Mouse (Mus musculus) erythroid progenitor cell, adult 5-6 weeks (primary cell): ENCODE data around the gene Tfcp2. TPM values are rescaled to one million over a fixed set of nuclear protein-coding genes. Genes with fewer than 3 reads are reported as not detected.
A peak's percentile ranks its signal among the peaks of the same experiment; 100 is the strongest.
"Not testable (repeated sequence)": the region's sequence is repeated elsewhere in the genome, so short reads cannot be mapped to it uniquely, and the experiment has no call there.

ENCODE experiments used
- ATAC-seq: replicated peaks from 2 replicates; pipeline ENCODE4 v1.8.0; 2016; ENCODE audit warnings: moderate number of reproducible peaks, mild to moderate bottlenecking, moderate TSS enrichment, inconsistent platforms; ENCODE audit not compliant: poor library complexity, low FRiP score, severe bottlenecking
- total RNA-seq, 2 experiments: library from RNA; stranded (forward) in 1 of 2; stranded (reverse) in 1 of 2; fragments of 150-400 nt in 1 of 2; fragments of 186-747, 209-891 nt in 1 of 2; gene quantifications; 2 replicates each; pipeline versions ENCODE4 v1.2.3 to v1.2.4; 2015 to 2017; ENCODE audit warnings: low replicate concordance in 2 of 2

The Tfcp2 gene
- total RNA-seq, 2 experiments from 2014 or later, result 5.0 to 21.6 TPM

GRCm38 (mm10) chr15:100494647-100495046 lies 57.2 kb downstream of the Tfcp2 start:
- no peak for ATAC-seq

DNA sequence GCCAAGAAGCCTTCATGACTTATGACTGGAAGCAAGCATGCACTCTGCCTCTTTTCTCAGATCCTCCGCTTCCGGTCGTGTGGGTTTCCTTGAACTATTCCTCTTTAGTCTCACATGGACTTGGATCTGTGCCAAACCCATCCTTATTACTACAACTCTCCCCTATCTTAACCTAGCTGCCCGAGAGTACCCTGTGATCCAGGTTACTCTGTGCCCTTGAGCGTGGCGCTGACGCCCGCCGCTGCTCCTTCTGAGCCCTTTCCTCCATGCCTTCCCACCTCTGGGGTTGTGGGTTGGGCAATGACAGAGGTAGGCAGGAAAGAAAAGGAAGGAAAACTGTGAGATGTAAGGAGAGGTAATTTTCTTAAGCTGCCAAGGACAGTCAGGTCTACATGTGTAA lies 59.8 kb downstream of the Tfcp2 start:
- ATAC-seq, result no peak

DNA sequence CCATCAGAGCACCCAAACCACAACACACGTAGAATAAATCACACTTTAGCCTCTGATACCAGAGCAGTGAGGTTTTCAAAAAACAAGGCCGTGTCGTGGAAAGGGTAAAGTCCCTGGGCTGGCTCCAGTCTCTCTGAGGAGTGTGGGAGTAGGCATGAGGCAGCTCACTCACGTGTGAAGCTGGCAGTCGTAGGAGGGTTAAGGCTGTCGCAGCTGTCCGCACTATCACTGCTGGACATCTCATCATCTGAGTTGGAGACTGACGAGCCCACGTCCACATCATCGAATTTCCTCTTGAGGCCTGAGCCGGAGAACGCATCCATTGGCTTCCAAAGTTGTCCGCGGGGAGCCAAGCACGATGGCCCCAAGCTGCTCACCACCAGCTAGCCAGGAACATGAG lies 62.5 kb downstream of the Tfcp2 start:
- ATAC-seq, result no peak

GRCm38 (mm10) chr15:100488297-100488696 lies 63.5 kb downstream of the Tfcp2 start:
- not testable (repeated sequence) for ATAC-seq

- ATAC-seq, result no peak
Measured at GRCm38 (mm10) chr15:100487050-100487449, 64.8 kb downstream of the Tfcp2 start.

DNA sequence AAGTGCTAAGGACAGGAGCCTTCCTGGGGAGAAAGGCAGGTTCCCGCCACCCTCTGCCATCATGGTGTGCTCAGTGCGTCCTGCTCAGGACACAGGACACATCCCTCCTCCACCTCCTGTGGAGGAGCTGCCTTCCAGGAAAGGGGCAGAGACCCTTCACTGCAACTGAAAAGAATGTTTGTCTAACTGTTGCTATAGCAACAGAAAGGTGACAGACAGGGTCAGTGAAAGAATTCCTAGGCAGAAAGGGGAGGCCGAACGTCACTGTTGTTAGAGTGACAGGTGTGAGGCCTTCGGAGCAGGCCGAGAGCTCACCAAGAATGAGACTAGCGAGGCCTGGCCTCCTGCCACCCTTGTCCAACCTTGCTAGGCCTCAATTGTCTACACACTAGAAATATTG lies 65.4 kb downstream of the Tfcp2 start:
- no peak for ATAC-seq

- ATAC-seq, result no peak
Measured at GRCm38 (mm10) chr15:100485576-100485975, 66.2 kb downstream of the Tfcp2 start.

GRCm38 (mm10) chr15:100478925-100479324 lies 72.9 kb downstream of the Tfcp2 start:
- ATAC-seq, result no peak

- no peak for ATAC-seq
Measured at GRCm38 (mm10) chr15:100478351-100478750, 73.5 kb downstream of the Tfcp2 start.

DNA sequence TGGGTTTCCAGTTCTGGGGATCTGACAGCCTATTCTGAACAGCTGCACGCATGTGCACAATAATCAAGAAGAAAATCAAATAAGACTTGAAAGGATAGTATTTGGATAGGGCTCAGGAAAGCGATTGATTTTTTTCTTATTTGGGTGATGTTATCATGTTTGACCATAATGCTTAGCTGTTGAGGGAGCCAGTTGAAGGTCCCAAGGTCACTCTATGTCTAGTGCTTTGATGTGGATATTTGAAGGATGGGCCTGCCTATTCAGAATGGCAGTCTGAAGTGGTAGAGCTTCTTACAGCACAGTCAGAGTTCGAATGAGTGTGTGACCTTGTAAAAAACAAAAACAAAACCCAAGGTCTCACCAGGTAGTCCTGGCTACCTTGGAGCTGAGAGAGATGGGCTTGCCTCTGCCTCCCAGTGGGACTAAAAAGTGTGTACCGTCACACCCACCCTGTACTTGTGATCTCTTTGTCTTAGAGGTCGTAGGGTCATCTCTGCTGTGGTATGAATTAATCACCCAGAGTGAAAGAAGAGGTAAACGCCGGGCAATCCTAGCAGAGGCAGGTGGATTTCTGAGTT lies 77.8 kb downstream of the Tfcp2 start:
- no peak for ATAC-seq

- no peak for ATAC-seq
Measured at GRCm38 (mm10) chr15:100470037-100470436, 81.8 kb downstream of the Tfcp2 start.

- no peak; the same call in 1 of the 2 replicates for ATAC-seq
Measured at GRCm38 (mm10) chr15:100469189-100469545, 82.6 kb downstream of the Tfcp2 start.

DNA sequence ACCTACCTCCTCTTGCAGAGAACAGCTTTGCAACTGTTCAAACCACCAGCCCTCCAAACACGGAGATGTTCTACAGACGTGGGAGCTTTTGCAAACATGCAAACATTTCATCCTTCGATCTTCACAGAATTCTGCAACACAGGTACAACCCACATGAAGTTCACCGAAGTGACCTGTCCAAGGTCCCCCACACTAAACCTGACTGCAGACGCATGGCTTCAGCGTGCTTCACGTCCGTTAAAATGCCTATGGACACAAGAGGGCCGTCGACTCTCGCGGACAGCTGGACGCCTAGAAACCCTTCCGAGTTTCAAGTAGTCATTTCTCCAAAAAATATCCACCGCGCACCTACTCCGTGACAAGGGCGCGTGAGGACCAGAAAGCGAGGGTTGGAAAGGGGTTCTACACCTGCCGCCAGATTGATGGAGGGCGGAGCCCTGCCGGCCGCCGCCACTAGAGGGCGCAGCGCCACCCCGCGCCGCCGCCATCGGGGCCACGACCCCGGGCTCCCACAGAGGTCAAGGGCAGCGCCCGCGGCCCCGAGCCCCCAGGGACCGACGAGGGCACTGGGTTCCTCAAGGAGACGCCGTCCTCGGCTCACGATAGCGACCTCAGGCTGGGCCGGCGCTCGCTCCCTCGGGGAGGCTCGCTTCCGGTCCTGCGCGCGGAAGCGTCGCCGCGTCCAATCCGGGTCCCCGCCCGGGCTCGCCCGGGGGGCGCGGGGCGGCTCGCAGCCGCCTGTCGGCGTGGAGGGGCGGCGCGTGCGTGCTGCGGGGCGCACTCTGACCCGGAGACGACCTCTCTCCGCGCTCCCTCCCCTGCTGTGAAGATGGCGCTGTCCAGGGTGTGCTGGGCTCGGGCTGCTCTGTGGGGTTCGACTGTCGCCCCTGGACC lies 83.3 kb downstream of the Tfcp2 start, which contains the start of gene Letmd1:
TSS of gene Letmd1 (plus strand) at position 729 of the 894 bp plus-strand sequence.
- peak; percentile 69 for ATAC-seq

GRCm38 (mm10) chr15:100467738-100468137 lies 84.1 kb downstream of the Tfcp2 start:
- ATAC-seq, result no peak

GRCm38 (mm10) chr15:100465432-100465831 lies 86.4 kb downstream of the Tfcp2 start:
- ATAC-seq, result no peak

DNA sequence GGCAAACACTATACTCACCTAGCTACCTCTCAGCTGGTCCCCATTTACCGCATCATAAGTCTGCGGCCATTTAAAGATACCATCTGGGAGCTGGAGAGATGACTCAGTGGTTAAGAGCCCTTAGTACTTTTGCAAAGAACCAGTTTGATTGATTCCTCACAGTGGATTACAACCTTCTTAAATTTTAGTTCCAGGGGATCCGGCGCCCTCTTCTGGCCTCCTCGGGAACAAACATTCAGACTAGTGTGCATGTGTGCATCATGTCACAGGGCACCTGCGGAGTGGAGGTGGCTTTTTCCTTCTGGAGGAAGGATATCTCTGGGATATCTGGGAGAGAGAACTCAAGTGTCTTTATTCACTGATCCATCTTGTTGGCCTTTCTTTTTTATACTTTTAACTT lies 88.1 kb downstream of the Tfcp2 start:
- ATAC-seq, result peak; percentile 60; the same call in 1 of the 2 replicates

DNA sequence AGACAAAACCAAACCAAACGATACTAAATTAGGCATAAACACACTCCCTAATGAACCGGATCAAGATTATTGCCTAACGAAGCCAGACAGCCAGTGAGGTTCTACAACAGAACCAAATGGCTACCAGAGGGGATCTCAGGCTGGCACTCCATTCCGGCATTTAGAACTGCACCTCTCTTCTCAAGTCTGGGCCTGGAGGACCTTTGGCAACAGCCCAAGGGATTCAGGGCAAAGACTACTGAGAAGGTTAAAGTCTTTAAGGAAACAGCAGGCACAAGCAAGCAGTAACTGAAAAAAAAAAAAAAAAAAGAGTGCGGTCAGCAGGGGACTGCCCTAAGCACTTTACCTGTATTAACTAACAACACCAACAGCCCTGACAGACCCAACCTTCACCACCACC lies 89.7 kb downstream of the Tfcp2 start:
- no peak for ATAC-seq

- ATAC-seq, result no peak
Measured at GRCm38 (mm10) chr15:100461646-100462045, 90.2 kb downstream of the Tfcp2 start.

DNA sequence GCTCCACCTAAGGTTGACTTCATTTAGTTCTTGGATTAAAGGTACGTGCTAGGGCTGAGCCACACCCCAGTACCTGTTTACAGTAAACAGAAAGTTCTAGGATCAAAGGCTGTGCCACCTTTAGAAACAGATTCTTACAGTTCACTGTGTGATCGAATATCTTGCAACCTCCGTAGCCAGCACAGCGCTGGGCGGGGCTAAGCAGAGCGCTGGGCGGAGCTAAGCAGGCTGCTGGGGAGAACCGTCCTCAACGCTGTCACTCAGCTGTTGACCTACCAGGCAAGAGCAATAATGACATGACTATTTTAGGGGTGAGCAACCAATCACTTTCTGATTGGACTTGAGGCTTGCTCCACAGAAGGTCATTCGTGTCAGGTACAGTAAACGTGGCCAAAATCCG lies 90.9 kb downstream of the Tfcp2 start:
- ATAC-seq, result peak; percentile 82

DNA sequence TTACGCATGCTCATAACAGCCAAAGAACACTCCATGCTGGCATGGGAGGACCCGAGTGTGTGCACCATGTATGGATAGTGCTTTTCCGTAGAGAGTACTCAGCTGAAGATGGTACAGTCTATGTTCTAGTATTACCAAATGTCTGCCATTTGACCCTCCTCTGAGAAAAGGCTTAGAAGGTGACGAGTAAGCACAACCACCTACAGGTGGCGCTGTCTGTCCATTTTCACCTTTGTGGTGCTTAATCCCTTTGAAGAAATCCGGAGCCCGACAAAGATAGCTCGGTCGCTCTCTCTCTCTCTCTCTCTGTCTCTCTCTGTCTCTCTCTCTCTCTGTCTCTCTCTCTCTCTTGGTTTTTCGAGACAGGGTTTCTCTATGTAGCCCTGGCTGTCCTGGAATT lies 93.8 kb downstream of the Tfcp2 start:
- ATAC-seq, result peak; percentile 50; the same call in 1 of the 2 replicates

DNA sequence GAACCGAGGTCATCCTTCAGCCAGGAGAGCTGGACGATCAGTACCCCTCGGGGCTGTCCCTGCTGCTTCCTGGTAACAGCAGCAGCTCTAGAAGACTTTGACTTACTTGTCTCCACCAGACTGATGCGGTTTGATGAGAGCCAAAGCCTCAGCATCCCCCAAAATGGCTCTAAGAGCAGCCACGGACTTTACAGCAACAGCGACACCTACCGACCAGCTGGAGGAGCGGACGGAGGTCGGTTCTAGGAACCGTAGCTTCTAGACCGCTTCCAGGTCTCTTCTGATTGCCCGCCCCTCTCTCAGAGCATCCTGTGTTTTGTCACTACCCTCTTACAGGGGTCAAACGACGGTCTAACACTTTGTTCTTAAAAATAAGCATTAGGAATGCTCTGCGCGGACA lies 94.5 kb downstream of the Tfcp2 start:
- peak; percentile 85 for ATAC-seq
